Mouse (Mus musculus): ENCODE measurements around the gene Calcoco2. TPM values are rescaled to one million over a fixed set of nuclear protein-coding genes. Genes with fewer than 3 reads are reported as not detected.

Calcoco2 gene
- polyA plus RNA-seq (2015; fragmentation: Nextera tagmentation; extraction: Ambion mirVana) = 0.21 TPM in 1 of 2 replicates, not detected in the other

GRCm38 (mm10) chr11:96111751-96112150 is at the start of gene Calcoco2:
Calcoco2 (minus strand) TSS chr11:96111964.

GRCm38 (mm10) chr11:96133239-96133865 is 21.6 kb upstream of the Calcoco2 start, which contains the start of gene Ttll6:
Ttll6 (plus strand) TSS chr11:96133786.

GRCm38 (mm10) chr11:96075509-96076220 is 36.1 kb downstream of the Calcoco2 start, which contains the start of gene Atp5g1:
Atp5g1 (minus strand) TSS chr11:96075670.

GRCm38 (mm10) chr11:96065215-96065911 is 46.4 kb downstream of the Calcoco2 start, which contains the start of gene Ube2z:
Ube2z (minus strand) TSS chr11:96065388.

Other genes starting within 250 kb of the Calcoco2 start
- gene B4galnt2, start 197.1 kb downstream of the Calcoco2 start, polyA plus RNA-seq (2015; fragmentation: Nextera tagmentation; extraction: Ambion mirVana) = not detected in 2 replicates
- gene Igf2bp1, start 106.0 kb downstream of the Calcoco2 start, polyA plus RNA-seq (2015; fragmentation: Nextera tagmentation; extraction: Ambion mirVana) = 0.89 and 1.1 TPM in 2 replicates
- gene Gip, start 87.4 kb downstream of the Calcoco2 start, polyA plus RNA-seq (2015; fragmentation: Nextera tagmentation; extraction: Ambion mirVana) = not detected in 2 replicates
- gene Snf8, start 77.1 kb downstream of the Calcoco2 start, polyA plus RNA-seq (2015; fragmentation: Nextera tagmentation; extraction: Ambion mirVana) = 114 and 116 TPM in 2 replicates
- gene Ube2z, start 46.6 kb downstream of the Calcoco2 start, polyA plus RNA-seq (2015; fragmentation: Nextera tagmentation; extraction: Ambion mirVana) = 34.6 and 36.4 TPM in 2 replicates
- gene Atp5g1, start 36.3 kb downstream of the Calcoco2 start, polyA plus RNA-seq (2015; fragmentation: Nextera tagmentation; extraction: Ambion mirVana) = 1,486 and 1,590 TPM in 2 replicates
- gene Ttll6, start 21.8 kb upstream of the Calcoco2 start, polyA plus RNA-seq (2015; fragmentation: Nextera tagmentation; extraction: Ambion mirVana) = 0.25 and 0.42 TPM in 2 replicates
- not detected in 2 replicates for gene Hoxb13, start 82.4 kb upstream of the Calcoco2 start, polyA plus RNA-seq (2015; fragmentation: Nextera tagmentation; extraction: Ambion mirVana)
- gene Hoxb9, start 159.5 kb upstream of the Calcoco2 start, polyA plus RNA-seq (2015; fragmentation: Nextera tagmentation; extraction: Ambion mirVana) = 52.7 and 70.5 TPM in 2 replicates
- 55.8 and 64.7 TPM in 2 replicates for gene Hoxb8, start 169.9 kb upstream of the Calcoco2 start, polyA plus RNA-seq (2015; fragmentation: Nextera tagmentation; extraction: Ambion mirVana)
- gene Hoxb7, start 174.7 kb upstream of the Calcoco2 start, polyA plus RNA-seq (2015; fragmentation: Nextera tagmentation; extraction: Ambion mirVana) = 92.0 and 93.9 TPM in 2 replicates
- gene Hoxb6, start 180.5 kb upstream of the Calcoco2 start, polyA plus RNA-seq (2015; fragmentation: Nextera tagmentation; extraction: Ambion mirVana) = 103 and 114 TPM in 2 replicates
- gene Hoxb5, start 191.4 kb upstream of the Calcoco2 start, polyA plus RNA-seq (2015; fragmentation: Nextera tagmentation; extraction: Ambion mirVana) = 30.8 and 34.0 TPM in 2 replicates
- 3.1 and 3.5 TPM in 2 replicates for gene Hoxb4, start 206.3 kb upstream of the Calcoco2 start, polyA plus RNA-seq (2015; fragmentation: Nextera tagmentation; extraction: Ambion mirVana)
- gene Hoxb3, start 211.4 kb upstream of the Calcoco2 start, polyA plus RNA-seq (2015; fragmentation: Nextera tagmentation; extraction: Ambion mirVana) = 6.7 and 8.2 TPM in 2 replicates
- 30.9 and 35.1 TPM in 2 replicates for gene Hoxb2, start 238.6 kb upstream of the Calcoco2 start, polyA plus RNA-seq (2015; fragmentation: Nextera tagmentation; extraction: Ambion mirVana)